Mouse (Mus musculus) CH12.LX (cell line): Measurements from ENCODE around the gene Zfp580. TPM values are rescaled to one million over a fixed set of nuclear protein-coding genes. Genes with fewer than 3 reads are reported as not detected.

ENCODE experiments used
- DNase-seq: peaks from one replicate; pipeline ENCODE4 v3.0.0-alpha.2; 2013; ENCODE audit errors: extremely low read depth
- H3K27ac ChIP-seq: 2 replicates; pipeline ENCODE4 v1.5.1; 2012; ENCODE audit warnings: low read depth, mild to moderate bottlenecking, control low read depth, moderate library complexity; ENCODE audit not compliant: insufficient read depth
- H3K27me3 ChIP-seq: replicated peaks from 2 replicates; pipeline ENCODE3; 2012; ENCODE audit warnings: inconsistent platforms
- H3K36me3 ChIP-seq, 2 experiments: replicated peaks in 1 of 2; 2 replicates each; pipeline versions ENCODE3 to v1.6.1; 2012; ENCODE audit warnings: inconsistent platforms in 1 of 2, low read length in 1 of 2, mild to moderate bottlenecking in 1 of 2, mixed read lengths in 1 of 2, moderate library complexity in 1 of 2; ENCODE audit not compliant: control insufficient read depth in 1 of 2, insufficient read depth in 1 of 2
- H3K4me1 ChIP-seq, 2 experiments: 2 replicates each; pipeline ENCODE4 v1.6.1; 2012; ENCODE audit warnings: inconsistent platforms in 1 of 2, moderate library complexity in 1 of 2; ENCODE audit not compliant: insufficient read depth in 2 of 2, control insufficient read depth in 1 of 2
- H3K4me2 ChIP-seq: 2 replicates; pipeline ENCODE4 v1.6.1; 2012; ENCODE audit warnings: low read depth, mild to moderate bottlenecking, control low read depth; ENCODE audit not compliant: poor library complexity, insufficient read depth, severe bottlenecking
- H3K4me3 ChIP-seq, 3 experiments: fragments of 150-350 bp in 1 of 3; sonication (generic) in 1 of 3; replicated peaks in 1 of 3; 2 replicates each; pipeline versions ENCODE3 to v1.5.1; 2011 to 2012; ENCODE audit warnings: low read depth in 2 of 3, low read length in 2 of 3, mild to moderate bottlenecking in 2 of 3, moderate library complexity in 2 of 3, control low read depth in 1 of 3, improper control_type of control experiment in 1 of 3, inconsistent platforms in 1 of 3, mixed read lengths in 1 of 3; ENCODE audit not compliant: poor library complexity in 1 of 3
- H3K79me2 ChIP-seq: replicated peaks from 2 replicates; pipeline ENCODE4 v1.6.1; 2012; ENCODE audit warnings: mild to moderate bottlenecking, moderate library complexity; ENCODE audit not compliant: control insufficient read depth, poor library complexity, insufficient read depth, severe bottlenecking; ENCODE audit errors: extremely low read depth
- H3K9ac ChIP-seq: 2 replicates; pipeline ENCODE4 v1.6.1; 2012; ENCODE audit warnings: low read depth, mild to moderate bottlenecking, control low read depth, moderate library complexity; ENCODE audit not compliant: insufficient read depth
- H3K9me3 ChIP-seq: replicated peaks from 2 replicates; pipeline ENCODE3; 2012; ENCODE audit warnings: low read length, inconsistent platforms, mixed read lengths
- BHLHE40 ChIP-seq: IDR thresholded peaks from 2 replicates; pipeline ENCODE4 v1.6.1; 2011; ENCODE audit warnings: mild to moderate bottlenecking, low read depth, low read length, improper control_type of control experiment
- CHD1 ChIP-seq: IDR thresholded peaks from 2 replicates; pipeline ENCODE4 v1.6.1; 2012; ENCODE audit warnings: low read depth, low read length, improper control_type of control experiment, inconsistent platforms
- CTCF ChIP-seq, 2 experiments: IDR thresholded peaks in 1 of 2; conservative IDR thresholded peaks in 1 of 2; 2 replicates each; pipeline ENCODE4 v1.5.1; 2011 to 2012; ENCODE audit warnings: low read depth in 2 of 2, low read length in 2 of 2, improper control_type of control experiment in 1 of 2, inconsistent platforms in 1 of 2, mild to moderate bottlenecking in 1 of 2, moderate library complexity in 1 of 2
- EP300 ChIP-seq: IDR thresholded peaks from 2 replicates; pipeline ENCODE4 v1.6.1; 2011; ENCODE audit warnings: low read length, improper control_type of control experiment
- ETS1 ChIP-seq: conservative IDR thresholded peaks from 2 replicates; pipeline ENCODE4 v1.6.1; 2012; ENCODE audit warnings: low read depth, mild to moderate bottlenecking, inconsistent platforms, low read length, improper control_type of control experiment, moderate library complexity
- MAX ChIP-seq: IDR thresholded peaks from 2 replicates; pipeline ENCODE4 v1.6.1; 2011; ENCODE audit warnings: low read length, improper control_type of control experiment
- MEF2A ChIP-seq: IDR thresholded peaks from 2 replicates; pipeline ENCODE4 v1.6.1; 2014; ENCODE audit warnings: low read depth, mild to moderate bottlenecking, inconsistent platforms, low read length, improper control_type of control experiment, borderline replicate concordance
- MYC ChIP-seq: IDR thresholded peaks from 2 replicates; pipeline ENCODE4 v1.6.1; 2011; ENCODE audit warnings: low read depth, mild to moderate bottlenecking, improper control_type of control experiment, low read length
- NRF1 ChIP-seq: IDR thresholded peaks from 2 replicates; pipeline ENCODE4 v1.6.1; 2014; ENCODE audit warnings: low read depth, mild to moderate bottlenecking, inconsistent platforms, low read length, improper control_type of control experiment, moderate library complexity
- PAX5 ChIP-seq: IDR thresholded peaks from 2 replicates; pipeline ENCODE4 v1.6.1; 2012; ENCODE audit warnings: low read length, inconsistent platforms, mixed read lengths
- POLR2AphosphoS2 ChIP-seq: IDR thresholded peaks from 2 replicates; pipeline ENCODE4 v1.6.1; 2011; ENCODE audit warnings: low read depth, low read length, improper control_type of control experiment
- RAD21 ChIP-seq: IDR thresholded peaks from 2 replicates; pipeline ENCODE4 v1.6.1; 2011; ENCODE audit warnings: low read depth, mild to moderate bottlenecking, low read length, improper control_type of control experiment, moderate library complexity
- RCOR1 ChIP-seq: conservative IDR thresholded peaks from 2 replicates; pipeline ENCODE4 v1.6.1; 2012; ENCODE audit warnings: low read depth, mild to moderate bottlenecking, inconsistent platforms, low read length, improper control_type of control experiment
- SMC3 ChIP-seq: IDR thresholded peaks from 2 replicates; pipeline ENCODE4 v1.6.1; 2011; ENCODE audit warnings: low read depth, low read length, improper control_type of control experiment
- ZC3H11A ChIP-seq: IDR thresholded peaks from 2 replicates; pipeline ENCODE4 v1.6.1; 2012; ENCODE audit warnings: low read depth, mild to moderate bottlenecking, inconsistent platforms, low read length, improper control_type of control experiment
- ZKSCAN1 ChIP-seq: IDR thresholded peaks from 2 replicates; pipeline ENCODE4 v1.6.1; 2012; ENCODE audit warnings: low read depth, inconsistent platforms, low read length, improper control_type of control experiment, borderline replicate concordance
- ZMIZ1 ChIP-seq: IDR thresholded peaks from 2 replicates; pipeline ENCODE4 v1.6.1; 2012; ENCODE audit warnings: low read depth, mild to moderate bottlenecking, inconsistent platforms, low read length, improper control_type of control experiment
- ZNF384 ChIP-seq: IDR thresholded peaks from 2 replicates; pipeline ENCODE4 v1.6.1; 2012; ENCODE audit warnings: low read depth, low read length, improper control_type of control experiment, inconsistent platforms
- dilution Hi-C: fragments of 300-500 bp; cut with MboI; formaldehyde crosslinking; loops from 2 replicates; pipeline ENCODE4 v1.14.3; 2020; ENCODE audit warnings: low sequenced_read_pairs; ENCODE audit not compliant: extremely low pct_unique_long_range_greater_than_20kb, extremely low pct_ligation_motif_present
- in situ Hi-C: fragments of 300-500 bp; cut with MboI; formaldehyde crosslinking; loops from 3 replicates; pipeline ENCODE4 v1.14.3; 2019; ENCODE audit warnings: low sequenced_read_pairs, low pct_ligation_motif_present, low pct_unique_long_range_greater_than_20kb, mixed read lengths
- polyA plus RNA-seq: library from polyadenylated mRNA; unstranded; fragments of >175 nt; gene quantifications from 2 replicates; pipeline ENCODE4 v1.2.1, GENCODE M21; 2012; ENCODE audit warnings: low read depth; ENCODE audit not compliant: insufficient read length
- total RNA-seq, 2 experiments: library from RNA; depleted of rRNA; stranded (reverse); fragments of 300-350 nt in 1 of 2; fragments of >200 nt in 1 of 2; gene quantifications; 2 replicates each; pipeline ENCODE4 v1.2.3; 2012 to 2014

Zfp580 gene
- total and polyA plus RNA-seq, 3 experiments, result 1.2 to 15.6 (median 2.6) TPM

DNA sequence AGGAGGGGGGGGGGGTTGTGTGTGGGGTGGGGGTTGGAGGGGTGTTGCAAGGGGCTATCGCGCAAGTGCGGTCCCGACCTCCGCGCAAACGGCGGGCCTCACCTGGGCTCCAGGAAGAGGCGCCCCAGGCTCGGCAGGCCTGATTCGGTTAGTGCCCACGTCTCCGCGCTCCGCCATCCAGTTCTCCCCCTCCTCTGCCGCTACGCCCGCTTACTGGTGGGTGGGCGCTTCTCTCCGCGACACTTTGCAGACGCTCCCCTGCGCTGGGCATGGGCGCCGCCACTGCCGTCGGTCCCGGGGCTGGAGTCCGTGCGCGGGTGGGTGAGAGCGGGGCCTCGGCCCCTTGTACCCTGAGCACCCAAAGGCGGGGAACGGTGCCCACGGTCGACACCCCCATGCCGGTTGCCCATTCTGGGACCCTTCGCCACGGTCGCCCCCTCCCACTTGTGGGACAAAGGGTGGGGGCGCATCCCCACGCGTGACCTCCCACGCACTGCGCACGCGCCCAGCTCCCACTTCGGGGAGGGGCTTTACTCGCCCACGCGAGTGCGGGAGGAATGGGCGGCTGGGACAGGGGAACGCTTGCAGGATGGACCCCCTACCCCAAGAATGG is 5.4 kb downstream of the Zfp580 start:
- no peaks in the 10 kb centered on the region for H3K79me2 ChIP-seq
- DNase-seq, result no peak
- in situ Hi-C loops, result no loop called here
- no peak overlapping the region for H3K4me3 ChIP-seq
- H3K9ac ChIP-seq, result no peak overlapping the region
- peaks cover 2 to 33% of the 10 kb centered on the region in 2 experiments; a peak in 3 of 4 replicates for H3K4me1 ChIP-seq
- no peak overlapping the region for H3K4me2 ChIP-seq
- TF ChIP-seq SMC3, result no peak
- no peak for TF ChIP-seq ZKSCAN1
- no peak for TF ChIP-seq NRF1
- TF ChIP-seq BHLHE40, result no peak
- no peak for TF ChIP-seq ZNF384
- TF ChIP-seq RCOR1, result no peak
- no peak for TF ChIP-seq POLR2AphosphoS2
- TF ChIP-seq MEF2A, result no peak
- no peak for TF ChIP-seq ETS1
- no peak for TF ChIP-seq CHD1
- no peak for TF ChIP-seq PAX5
- no peak for TF ChIP-seq EP300
- no peaks in the 10 kb centered on the region for H3K27me3 ChIP-seq
- H3K9me3 ChIP-seq, result no peaks in the 10 kb centered on the region
- dilution Hi-C loops, result no loop called here
- no peak overlapping the region for H3K27ac ChIP-seq
- H3K36me3 ChIP-seq, result peaks cover 0 to 16% of the 10 kb centered on the region in 2 experiments

GRCm38 (mm10) chr7:5057381-5057780 is 6.0 kb downstream of the Zfp580 start:
- TF ChIP-seq ZC3H11A, result no peak
- no peaks in the 10 kb centered on the region for H3K27me3 ChIP-seq
- no peaks in the 10 kb centered on the region for H3K79me2 ChIP-seq
- dilution Hi-C loops (no loop called here), in situ Hi-C loops (no loop called here)
- H3K36me3 ChIP-seq, result peaks cover 0 to 16% of the 10 kb centered on the region in 2 experiments
- H3K4me2 ChIP-seq, result no peak overlapping the region
- H3K4me1 ChIP-seq, result peaks cover 2 to 27% of the 10 kb centered on the region in 2 experiments; a peak in 3 of 4 replicates
- H3K27ac ChIP-seq, result no peak overlapping the region
- no peaks in the 10 kb centered on the region for H3K9me3 ChIP-seq
- H3K9ac ChIP-seq, result no peak overlapping the region
- H3K4me3 ChIP-seq, result no peak overlapping the region
- DNase-seq, result no peak

DNA sequence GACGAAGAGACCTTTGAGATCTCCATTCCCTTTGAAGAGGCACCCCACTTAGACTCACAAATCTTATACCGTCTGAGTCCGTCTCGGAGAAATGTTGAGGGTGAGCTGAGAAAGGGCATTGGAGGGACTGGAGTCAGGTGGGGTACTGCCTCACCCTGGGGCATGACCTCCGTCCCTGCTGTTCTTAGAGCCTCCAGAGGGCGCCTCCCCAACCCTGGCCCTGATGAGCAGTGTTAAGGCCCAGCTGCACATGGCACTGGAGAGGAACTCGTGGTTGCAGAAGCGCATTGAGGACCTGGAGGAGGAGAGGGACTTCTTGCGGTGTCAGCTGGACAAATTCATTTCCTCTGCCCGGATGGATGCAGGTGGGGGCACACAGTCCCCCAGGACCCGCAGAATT is 6.5 kb downstream of the Zfp580 start:
- TF ChIP-seq CTCF (conservative IDR thresholded peaks at IDR 0.05 in 1 of 2, IDR thresholded peaks at IDR 0.05 in 1 of 2; ENCODE audit: low read depth in 2 of 2, low read length in 2 of 2) (peak in 1 of 2 experiments; percentile 60; a peak in 2 of 4 replicates), MAX (peak; percentile 86), RAD21 (peak; percentile 9), SMC3 (peak; percentile 47), MYC (peak; percentile 63), ZMIZ1 (no peak)
- Histone ChIP-seq H3K79me2 (peaks cover 3% of the 10 kb centered on the region), H3K4me2 (no peak overlapping the region), H3K4me1 (peaks cover 2 to 26% of the 10 kb centered on the region in 2 experiments; a peak in 3 of 4 replicates), H3K9ac (no peak overlapping the region), H3K4me3 (no peak overlapping the region), H3K27me3 (no peaks in the 10 kb centered on the region), H3K27ac (no peak overlapping the region), H3K9me3 (no peaks in the 10 kb centered on the region), H3K36me3 (peaks cover 0 to 15% of the 10 kb centered on the region in 2 experiments)
- DNase-seq, result peak; percentile 60
- dilution Hi-C loops, result no loop called here
- in situ Hi-C loops, result no loop called here
